Mouse (Mus musculus): ENCODE data around the gene 1500015O10Rik. TPM values are rescaled to one million over a fixed set of nuclear protein-coding genes. Genes with fewer than 3 reads are reported as not detected.

The 1500015O10Rik gene
- total RNA-seq (2015; ENCODE audit: low replicate concordance): not detected in 2 replicates
- total RNA-seq (2017; ENCODE audit: low replicate concordance): not detected in 2 replicates

DNA sequence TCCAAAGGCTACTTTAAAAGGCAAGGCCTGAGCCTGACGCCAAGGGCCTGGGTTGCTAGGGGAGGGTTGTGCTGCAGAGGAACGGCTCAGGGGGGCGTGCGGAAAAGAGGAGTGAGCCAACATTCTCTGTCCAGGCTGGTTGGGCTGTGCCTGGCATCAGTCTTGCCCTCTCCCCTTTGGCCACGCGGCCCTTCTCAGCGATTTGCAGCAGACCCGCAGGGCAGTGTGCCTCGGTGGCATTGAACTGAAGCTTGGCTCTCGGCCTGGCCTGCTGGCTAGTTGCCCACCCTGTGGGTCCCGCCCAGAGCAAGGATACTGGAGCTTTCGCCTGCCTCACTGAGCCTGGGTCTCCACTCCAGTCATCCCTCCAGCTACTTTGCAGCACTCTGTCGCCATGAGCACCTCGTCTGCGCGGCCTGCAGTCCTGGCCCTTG is at the start of gene 1500015O10Rik:
Gene 1500015O10Rik, plus strand, starts transcription at position 112 of the 434 bp plus-strand sequence.
- ATAC-seq (replicated peaks; ENCODE audit: low FRiP score, poor library complexity, severe bottlenecking): no peak

DNA sequence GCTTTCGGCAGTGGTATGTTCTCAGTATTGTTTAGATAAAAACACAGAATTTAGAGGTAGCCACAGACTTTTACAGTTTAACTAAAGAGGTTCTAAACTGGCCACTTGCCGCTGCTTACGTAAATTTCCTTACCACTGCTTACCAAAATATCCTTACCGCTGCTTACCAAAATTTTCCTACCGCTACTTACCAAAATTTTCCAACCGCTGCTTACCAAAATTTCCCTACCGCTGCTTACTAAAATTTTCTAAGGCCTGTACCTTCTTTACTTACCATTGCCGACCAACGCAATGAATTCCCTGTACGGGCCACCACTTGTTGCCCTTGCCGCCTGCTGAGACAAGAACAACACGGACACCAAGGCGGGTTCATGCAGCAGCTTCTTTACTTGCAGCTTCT is 40.4 kb upstream of the 1500015O10Rik start:
- no peak for ATAC-seq (replicated peaks; ENCODE audit: low FRiP score, poor library complexity, severe bottlenecking)

DNA sequence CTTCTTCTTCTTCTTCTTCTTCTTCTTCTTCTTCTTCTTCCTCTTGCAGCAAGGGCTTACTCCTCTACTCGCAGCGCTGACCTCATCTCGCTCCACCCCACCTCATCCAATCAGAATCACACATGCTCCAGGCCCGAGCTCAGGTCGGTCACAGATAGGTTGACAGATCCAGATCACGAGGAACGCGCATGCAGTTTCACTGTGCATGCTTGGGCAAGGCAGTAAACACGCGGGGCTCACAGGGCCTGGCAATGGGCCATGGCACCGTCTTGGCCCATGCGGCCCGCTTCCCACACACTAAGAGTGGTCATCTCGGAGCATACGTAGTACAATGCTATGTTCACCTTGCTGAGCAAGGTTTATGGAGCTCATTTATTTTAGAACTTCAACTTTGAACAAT is 39.9 kb upstream of the 1500015O10Rik start:
- no peak for ATAC-seq (replicated peaks; ENCODE audit: low FRiP score, poor library complexity, severe bottlenecking)

DNA sequence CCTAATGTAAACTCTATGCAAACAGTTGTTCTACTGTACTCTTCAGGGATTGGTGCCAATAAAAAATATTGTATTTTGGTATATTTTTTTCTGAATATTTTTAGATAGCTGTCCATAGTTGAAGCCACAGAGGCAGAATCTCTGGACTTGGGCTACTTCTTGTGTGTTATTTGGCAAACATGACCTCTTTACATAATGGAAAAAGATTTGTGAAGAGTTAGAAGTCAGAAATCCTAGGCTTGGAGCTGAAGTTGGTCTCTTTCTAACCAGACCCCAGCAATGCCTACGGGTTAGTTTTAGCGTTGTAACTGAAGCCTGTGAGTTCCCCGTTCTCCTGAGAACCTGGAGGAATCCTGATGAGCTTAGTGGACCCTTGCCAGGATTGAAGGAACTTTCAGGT is 36.3 kb upstream of the 1500015O10Rik start:
- ATAC-seq (replicated peaks; ENCODE audit: low FRiP score, poor library complexity, severe bottlenecking): no peak

DNA sequence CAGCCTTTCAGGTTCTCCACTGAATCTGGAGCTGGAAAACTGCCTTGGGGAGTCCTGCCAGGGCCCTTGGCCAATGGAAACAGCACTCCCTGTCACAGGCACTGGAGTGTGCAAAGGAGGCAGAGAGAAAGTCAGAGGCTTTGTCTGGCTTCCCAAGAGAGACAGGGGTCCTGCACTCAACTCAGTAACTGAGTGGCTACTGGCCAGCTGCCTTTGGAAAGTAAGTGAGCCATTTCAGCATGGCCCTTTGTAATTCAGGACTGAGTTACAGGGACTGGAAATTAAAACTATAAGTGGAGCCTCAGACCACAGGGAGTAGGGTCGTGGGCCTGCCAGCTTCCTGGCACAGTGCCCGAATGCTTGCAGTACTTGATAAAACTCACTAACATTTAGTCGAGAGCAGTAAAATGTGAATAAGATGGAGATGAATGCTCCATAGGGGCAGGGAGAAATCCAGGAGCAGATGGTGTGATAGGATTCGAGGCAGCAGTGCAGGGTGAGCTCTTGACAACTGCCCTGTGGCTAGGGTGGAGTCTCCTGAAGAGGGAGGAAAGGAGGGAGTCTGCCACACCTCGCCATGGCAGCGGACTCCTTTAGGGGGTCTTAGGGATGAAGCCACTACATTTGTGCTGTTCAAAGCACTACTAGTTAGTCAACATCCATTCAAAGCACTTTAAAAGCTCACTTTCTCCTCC is 35.4 kb upstream of the 1500015O10Rik start:
- no peak for ATAC-seq (replicated peaks; ENCODE audit: low FRiP score, poor library complexity, severe bottlenecking)

DNA sequence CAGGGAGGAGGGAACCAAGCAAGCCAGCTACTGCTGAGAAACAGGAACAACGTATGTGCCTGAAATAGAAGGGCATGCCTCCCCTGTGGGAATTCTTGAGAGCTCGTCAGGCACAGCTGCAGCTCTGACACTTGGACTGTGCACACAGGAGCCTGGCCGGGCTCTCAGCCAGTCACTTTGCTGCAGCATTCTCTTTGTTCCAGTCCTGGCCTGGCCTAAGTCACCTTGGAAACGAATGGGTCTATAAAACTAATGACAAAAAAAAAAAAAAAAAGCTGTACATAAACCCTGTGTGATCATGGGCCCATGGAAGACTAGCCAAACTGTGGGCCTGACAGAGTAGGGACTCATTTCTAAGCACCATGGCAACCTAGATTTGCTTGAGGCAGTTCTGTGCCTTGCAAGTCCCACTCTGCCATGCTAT is 31.8 kb upstream of the 1500015O10Rik start:
- ATAC-seq (replicated peaks; ENCODE audit: low FRiP score, poor library complexity, severe bottlenecking): no peak

DNA sequence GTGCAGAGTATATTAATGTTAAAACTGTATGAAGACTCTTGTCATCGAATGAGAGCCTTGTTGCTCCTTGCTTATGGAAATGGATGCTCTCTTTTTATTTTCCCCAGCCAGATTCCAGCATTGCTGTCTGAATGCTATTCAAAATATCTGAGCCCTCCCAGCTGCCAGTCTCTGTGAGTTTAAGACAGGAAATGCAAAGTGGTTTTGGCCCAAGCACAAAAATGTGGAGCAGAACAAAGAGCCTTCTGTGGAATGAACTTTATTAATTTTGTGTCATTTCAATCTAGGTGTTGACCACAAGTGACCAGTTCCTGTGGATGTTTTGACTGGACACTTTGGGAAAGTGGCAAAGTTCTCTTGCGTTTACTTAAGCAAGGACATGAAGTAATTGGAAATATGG is 15.6 kb upstream of the 1500015O10Rik start:
- no peak for ATAC-seq (replicated peaks; ENCODE audit: low FRiP score, poor library complexity, severe bottlenecking)

DNA sequence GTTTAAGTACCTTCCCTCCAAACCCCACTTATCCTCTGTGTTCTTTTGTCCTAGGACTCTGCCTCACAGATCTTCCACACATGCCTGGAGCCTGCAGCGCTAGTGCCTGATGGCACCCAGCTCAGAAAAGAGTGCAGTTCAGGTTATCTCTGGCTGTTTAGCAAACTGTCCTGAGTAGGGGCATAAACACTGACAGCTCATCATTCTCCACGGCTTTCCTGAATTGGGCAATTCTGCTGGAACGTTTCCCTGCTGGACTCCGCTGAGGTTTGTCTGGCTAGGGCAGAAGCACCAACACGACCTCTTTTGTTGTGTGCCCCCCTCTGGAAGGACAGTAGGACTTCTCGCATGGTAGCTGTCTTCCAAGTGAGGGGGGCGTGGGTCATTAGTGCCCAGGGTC is 12.4 kb upstream of the 1500015O10Rik start:
- no peak for ATAC-seq (replicated peaks; ENCODE audit: low FRiP score, poor library complexity, severe bottlenecking)

DNA sequence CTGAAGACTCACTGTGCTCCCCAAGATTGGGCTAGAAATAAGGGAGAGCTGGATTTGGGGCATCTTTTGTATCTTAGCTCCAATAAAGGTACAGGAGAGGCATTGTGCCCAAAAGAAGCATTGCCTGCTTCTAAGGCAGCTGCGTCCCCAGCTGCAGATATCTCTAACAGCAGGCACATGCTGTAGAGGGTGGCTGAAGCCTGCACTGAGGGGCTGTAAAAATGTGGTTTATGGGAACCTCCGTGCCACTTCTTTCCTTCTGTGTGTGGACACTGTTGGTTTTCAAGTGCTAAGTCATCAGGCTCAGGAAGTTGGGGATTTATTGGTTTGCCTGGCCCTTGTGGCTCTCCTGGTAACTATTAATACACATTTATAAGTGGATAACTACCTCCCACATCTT is 11.6 kb upstream of the 1500015O10Rik start:
- ATAC-seq (replicated peaks; ENCODE audit: low FRiP score, poor library complexity, severe bottlenecking): no peak

DNA sequence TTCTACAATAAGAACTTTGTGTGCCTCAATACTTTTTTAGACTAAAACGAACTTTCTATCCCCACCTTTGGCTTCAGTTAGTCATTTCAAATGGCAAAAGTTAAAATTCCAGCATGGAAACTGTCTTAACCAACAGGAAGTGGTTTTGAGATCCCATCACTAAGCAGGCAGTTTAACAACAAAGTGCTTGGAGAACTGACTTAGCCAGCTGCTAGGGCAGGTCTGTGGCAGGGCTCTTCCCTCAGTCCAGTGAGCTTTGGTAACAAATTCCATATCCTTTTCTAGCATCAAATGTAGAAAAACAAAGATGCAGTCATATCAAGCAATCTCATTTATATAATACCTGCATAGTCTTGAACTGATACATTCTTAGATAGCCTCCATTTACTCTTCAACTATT is 7.9 kb upstream of the 1500015O10Rik start:
- ATAC-seq (replicated peaks; ENCODE audit: low FRiP score, poor library complexity, severe bottlenecking): no peak

DNA sequence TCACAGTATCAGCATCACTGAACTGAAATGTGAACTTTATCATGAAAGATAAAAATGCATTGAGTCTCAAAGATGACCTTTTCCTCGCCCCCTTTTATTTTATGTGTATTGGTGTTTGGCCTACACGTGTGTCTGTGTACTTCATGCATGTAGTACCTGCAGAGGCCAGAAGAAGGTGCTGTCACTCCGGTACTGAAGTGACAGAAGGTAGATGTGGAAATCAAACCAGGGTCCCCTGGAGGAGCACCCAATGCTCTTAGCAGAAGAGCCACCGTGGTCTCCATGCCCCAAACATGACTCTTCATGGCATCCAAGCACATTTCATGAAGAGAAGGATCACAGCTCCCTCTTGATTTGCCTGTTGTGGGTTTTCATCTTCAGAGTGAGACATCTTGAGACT is 1.7 kb downstream of the 1500015O10Rik start:
- no peak for ATAC-seq (replicated peaks; ENCODE audit: low FRiP score, poor library complexity, severe bottlenecking)

DNA sequence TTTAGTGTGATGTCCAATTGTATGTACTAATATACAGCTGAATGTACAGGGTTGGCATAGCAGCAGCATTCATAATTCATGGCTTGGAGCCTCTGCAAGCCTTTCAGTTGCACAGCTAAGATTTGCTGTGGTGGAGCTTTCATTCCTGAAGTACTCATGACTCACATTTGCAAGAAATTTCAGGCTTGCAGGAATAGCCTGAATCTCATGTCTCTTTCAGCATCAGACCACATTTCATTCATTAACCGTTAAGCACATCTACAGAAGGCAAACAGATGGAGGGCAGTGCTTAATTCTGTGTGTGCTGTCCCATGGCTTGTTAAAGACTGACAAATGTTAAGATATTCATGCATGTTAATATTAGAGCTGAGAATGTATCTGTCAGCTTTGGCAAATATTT is 2.3 kb downstream of the 1500015O10Rik start:
- ATAC-seq (replicated peaks; ENCODE audit: low FRiP score, poor library complexity, severe bottlenecking): no peak

DNA sequence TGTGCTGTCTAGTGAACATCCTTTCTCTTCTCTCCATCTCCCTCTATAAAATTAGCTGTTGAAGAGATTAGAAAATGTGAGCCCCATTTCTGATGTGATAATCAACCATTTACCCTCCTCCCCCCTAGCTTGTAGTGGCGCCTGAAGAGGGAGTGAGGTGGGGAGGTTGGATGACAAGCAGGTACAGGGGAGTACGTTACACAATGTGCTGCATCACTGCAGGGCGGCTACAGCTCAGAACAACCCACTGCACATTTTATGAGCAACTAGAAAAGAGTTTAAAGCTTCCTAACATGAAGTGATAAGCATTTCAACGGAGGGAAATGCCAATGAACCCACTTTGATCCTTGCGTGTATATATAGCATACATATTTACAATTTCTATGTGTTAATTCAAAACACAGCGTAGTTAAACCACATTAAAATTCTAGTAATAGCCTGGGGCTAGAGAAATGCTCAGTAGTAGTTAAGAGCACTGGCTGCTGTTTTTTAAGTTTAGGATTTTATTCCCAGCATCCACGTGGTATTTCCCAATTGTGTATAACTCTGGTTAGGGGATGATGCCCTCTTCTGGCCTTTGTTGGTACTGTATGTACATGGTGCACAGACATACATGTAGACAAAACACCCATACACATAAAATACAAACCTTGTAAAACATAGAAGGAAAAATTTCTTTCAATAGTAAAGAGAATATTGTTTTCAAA is 7.6 kb downstream of the 1500015O10Rik start:
- ATAC-seq (replicated peaks; ENCODE audit: low FRiP score, poor library complexity, severe bottlenecking): no peak

DNA sequence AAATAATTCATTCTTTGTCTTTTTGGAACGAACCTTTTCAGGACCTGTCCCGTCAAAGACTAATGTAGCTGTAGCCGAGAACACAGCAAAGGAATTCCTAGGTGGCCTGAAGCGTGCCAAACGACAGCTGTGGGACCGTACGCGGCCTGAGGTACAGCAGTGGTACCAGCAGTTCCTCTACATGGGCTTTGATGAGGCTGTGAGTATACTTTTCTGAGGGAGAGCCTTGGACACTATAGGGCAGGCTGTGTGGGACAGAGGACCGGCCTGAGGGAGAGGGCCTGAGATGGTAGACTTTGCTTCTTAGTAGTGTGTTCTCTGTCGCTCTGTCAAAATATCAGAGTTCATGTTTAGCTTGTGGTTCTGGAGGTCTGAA is 8.1 kb downstream of the 1500015O10Rik start:
- no peak for ATAC-seq (replicated peaks; ENCODE audit: low FRiP score, poor library complexity, severe bottlenecking)

DNA sequence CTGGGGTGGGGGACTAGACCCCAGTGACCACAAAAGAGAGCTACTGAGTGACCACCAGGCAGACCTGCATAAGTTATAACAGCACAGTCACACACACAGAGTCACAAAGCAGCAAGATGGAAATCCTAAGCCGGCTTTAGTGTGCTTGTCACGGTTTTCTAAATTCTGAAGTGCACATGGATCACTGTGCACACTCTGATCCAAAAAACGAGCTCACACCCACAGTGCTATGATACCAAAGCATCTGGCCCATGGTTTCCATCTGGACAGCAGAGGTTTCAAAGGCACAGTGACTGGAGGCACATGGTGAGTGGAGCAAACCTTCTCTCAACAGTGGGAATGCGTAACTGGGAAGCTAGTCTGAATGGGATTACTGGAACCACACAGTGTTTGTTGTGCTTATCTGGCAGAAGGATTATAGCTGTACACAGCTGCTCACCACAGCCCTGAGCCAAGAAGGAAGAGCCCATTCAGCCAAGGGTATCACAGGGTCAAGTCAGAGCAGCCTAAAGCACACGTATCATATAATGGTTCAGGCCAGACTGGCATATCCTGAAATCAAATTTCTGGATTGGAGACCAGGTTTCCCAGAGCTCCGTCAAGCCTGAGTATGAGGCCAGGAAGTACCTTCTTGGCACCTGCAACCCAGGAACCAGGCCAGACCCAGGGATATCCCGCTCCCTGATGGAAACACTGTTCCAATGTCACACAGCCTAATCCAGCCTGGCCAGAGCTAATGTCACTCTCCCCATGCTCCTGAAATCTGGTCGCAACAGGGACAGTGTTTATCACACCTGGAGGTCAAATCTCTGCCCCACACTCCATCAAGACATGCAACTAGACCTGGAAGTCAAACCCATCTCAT is 24.3 kb downstream of the 1500015O10Rik start:
- ATAC-seq (replicated peaks; ENCODE audit: low FRiP score, poor library complexity, severe bottlenecking): no peak

DNA sequence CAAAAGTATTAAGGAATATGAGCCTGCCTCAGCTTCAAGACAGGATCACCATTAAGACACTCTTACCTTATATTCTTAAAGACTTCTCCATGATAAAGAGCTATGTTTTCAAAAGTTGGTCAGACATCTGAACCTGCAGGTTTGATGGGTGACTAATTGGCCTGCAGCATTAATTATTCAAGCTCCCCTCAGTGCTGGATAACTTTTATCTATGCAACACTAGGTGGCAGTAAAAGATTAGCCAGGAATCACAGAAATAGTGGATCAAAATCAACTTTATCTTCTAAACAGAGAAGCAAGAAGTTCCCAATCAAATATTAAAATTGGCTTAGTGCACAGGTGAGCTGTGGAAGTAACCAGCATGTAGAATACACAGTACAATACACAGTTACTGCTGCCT is 29.7 kb downstream of the 1500015O10Rik start:
- ATAC-seq (replicated peaks; ENCODE audit: low FRiP score, poor library complexity, severe bottlenecking): no peak

DNA sequence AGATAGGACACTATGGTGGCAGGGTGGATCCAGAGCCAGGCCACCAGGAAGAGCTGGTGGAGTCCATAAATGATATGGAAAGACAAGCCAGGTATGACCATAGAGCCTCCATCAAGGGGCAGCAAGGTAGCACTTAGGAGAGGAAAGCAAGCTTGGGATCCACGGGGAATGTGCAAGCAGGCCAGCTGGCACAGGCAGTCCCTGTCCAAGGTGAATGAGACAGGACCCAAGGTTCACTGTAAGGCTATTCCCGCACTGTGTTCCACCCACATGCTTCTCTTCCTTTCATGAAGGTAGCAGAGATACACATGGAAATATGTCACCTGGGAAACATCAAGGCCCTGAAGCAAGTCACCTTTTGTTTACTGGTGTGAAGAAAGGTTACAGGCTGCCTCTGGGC is 34.1 kb downstream of the 1500015O10Rik start:
- ATAC-seq (replicated peaks; ENCODE audit: low FRiP score, poor library complexity, severe bottlenecking): no peak

DNA sequence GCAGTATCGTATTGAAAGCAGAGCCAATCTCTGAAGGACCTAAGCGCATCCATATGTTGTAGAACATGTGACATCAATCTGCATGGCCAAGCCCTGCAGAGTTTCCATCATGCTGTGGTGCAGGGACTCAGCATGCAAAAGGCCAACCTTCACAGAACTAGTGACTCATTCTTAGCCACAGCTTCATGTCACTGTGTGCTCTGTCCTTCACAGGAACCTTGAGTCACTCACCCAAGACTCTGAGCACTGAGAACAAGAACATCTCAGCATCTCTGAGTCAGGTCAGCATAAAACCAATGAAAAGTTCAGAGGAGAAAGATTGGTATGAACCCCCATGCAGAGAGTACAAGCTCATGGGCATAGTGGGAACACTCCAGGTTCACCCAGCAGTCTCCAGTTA is 35.9 kb downstream of the 1500015O10Rik start:
- no peak for ATAC-seq (replicated peaks; ENCODE audit: low FRiP score, poor library complexity, severe bottlenecking)

DNA sequence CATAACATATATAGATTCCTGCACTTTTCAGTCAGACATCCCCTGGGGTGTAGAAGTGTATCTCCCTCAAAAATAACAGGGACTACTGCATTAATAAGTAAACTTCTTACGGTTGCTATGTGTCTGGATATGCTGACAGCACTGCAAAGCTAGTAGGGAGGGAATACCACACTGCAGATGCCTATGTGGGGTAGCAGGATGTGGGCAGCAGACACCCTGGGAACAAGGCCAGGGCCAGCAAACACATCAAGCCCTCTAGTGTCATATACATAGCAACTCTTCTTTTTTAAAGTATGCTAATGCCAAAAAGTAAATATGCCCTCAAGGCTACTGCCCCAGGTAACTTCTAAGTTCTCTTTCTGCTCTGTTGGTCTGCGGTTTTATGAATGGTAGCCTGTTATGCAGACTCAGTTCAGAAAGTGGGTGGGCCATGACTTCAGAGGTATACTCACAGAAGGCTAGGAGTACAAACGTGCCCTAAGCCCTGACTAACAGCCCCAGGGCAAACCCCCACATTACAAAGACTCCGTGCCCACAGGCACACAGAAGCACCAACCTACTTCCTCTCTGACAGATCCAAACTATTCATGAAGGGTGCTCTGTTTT is 38.1 kb downstream of the 1500015O10Rik start:
- no peak for ATAC-seq (replicated peaks; ENCODE audit: low FRiP score, poor library complexity, severe bottlenecking)

DNA sequence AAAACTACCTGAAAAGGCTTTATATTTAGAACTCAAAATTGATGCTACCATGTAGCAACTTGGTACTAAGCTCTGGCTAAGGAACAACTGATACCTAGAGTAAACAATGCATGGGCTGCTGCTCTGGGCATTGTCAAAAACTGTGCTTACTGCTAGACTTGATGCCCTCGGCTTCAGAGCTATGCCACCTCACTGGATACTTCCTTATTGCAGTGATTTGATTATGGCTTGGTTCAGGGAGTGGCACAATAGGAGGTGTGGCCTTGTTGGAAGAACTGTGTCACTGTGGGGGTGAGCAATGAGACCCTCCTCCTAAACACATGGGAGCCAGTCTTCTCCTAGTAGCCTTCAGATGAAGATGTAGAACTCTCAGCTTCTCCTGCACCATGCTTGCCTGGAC is 38.9 kb downstream of the 1500015O10Rik start:
- no peak for ATAC-seq (replicated peaks; ENCODE audit: low FRiP score, poor library complexity, severe bottlenecking)

Data from erythroblast, adult 5-6 weeks (primary cell).